Mouse (Mus musculus) kidney, embryonic 14.5 days (tissue): Measurements from ENCODE around the gene Cbl. TPM values are rescaled to one million over a fixed set of nuclear protein-coding genes. Genes with fewer than 3 reads are reported as not detected.
A peak's percentile ranks its signal among the peaks of the same experiment; 100 is the strongest.

Experiments
- ATAC-seq: fragments of 200-750 bp; cut with Nextera tagmentation; 2 replicates; pipeline ENCODE4 v1.8.0; 2017; ENCODE audit warnings: moderate number of reproducible peaks, mild to moderate bottlenecking, moderate TSS enrichment, moderate library complexity; ENCODE audit not compliant: low FRiP score, low TSS enrichment
- H3K27ac ChIP-seq: fragments of 300-500 bp; sonication (generic); 2 replicates; pipeline ENCODE4 v1.5.1; 2014; ENCODE audit warnings: low read depth, mild to moderate bottlenecking, low read length, moderate library complexity, mixed read lengths
- H3K27me3 ChIP-seq: fragments of 300-500 bp; sonication (generic); 2 replicates; pipeline ENCODE4 v1.6.1; 2014; ENCODE audit warnings: mild to moderate bottlenecking, low read length; ENCODE audit not compliant: control insufficient read depth, insufficient read depth
- H3K36me3 ChIP-seq: fragments of 300-500 bp; sonication (generic); 2 replicates; pipeline ENCODE4 v1.6.1; 2014; ENCODE audit warnings: low read length, mixed read lengths; ENCODE audit not compliant: control insufficient read depth, insufficient read depth
- H3K4me1 ChIP-seq: fragments of 300-500 bp; sonication (generic); 2 replicates; pipeline ENCODE4 v1.6.1; 2014; ENCODE audit warnings: low read length, mixed read lengths; ENCODE audit not compliant: control insufficient read depth, insufficient read depth
- H3K4me2 ChIP-seq: fragments of 300-500 bp; sonication (generic); replicated peaks from 2 replicates; pipeline ENCODE4 v1.6.1; 2014; ENCODE audit warnings: low read depth, mild to moderate bottlenecking, low read length
- H3K4me3 ChIP-seq: fragments of 300-500 bp; sonication (generic); 2 replicates; pipeline ENCODE4 v1.5.1; 2014; ENCODE audit warnings: mild to moderate bottlenecking, low read length
- H3K9ac ChIP-seq: fragments of 300-500 bp; sonication (generic); 2 replicates; pipeline ENCODE4 v1.6.1; 2014; ENCODE audit warnings: low read depth, mild to moderate bottlenecking, low read length, moderate library complexity
- H3K9me3 ChIP-seq: fragments of 300-500 bp; sonication (generic); 2 replicates; pipeline ENCODE4 v1.6.1; 2016; ENCODE audit warnings: low read length; ENCODE audit not compliant: control insufficient read depth
- WGBS: fragments of 180-500 bp; shearing (Covaris S2); extraction: QIAGEN DNeasy Blood & Tissue Kit; methylation state at CpG from one replicate; pipeline ENCODE4 v1.1.7; 2014; 5-methylcytosine and 5-hydroxymethylcytosine counted together
- polyA plus RNA-seq: library from polyadenylated mRNA; unstranded; fragments of >200 nt; fragmentation: Nextera tagmentation; extraction: Ambion mirVana; gene quantifications from 2 replicates; pipeline ENCODE4 v1.2.1, GENCODE M21; 2014

Gene Cbl
- polyA plus RNA-seq, 1 experiment from 2014 or later = 27.9 TPM

GRCm38 (mm10) chr9:44236601-44237000 is 2.8 kb upstream of the Cbl start:
- Histone ChIP-seq H3K9me3 (no peaks in the 10 kb centered on the region), H3K27me3 (no peaks in the 10 kb centered on the region), H3K4me1 (peaks cover 17% of the 10 kb centered on the region; the same call in 1 of the 2 replicates), H3K4me2 (no peak overlapping the region), H3K27ac (peak overlapping the region; percentile 67), H3K4me3 (no peak overlapping the region), H3K36me3 (no peaks in the 10 kb centered on the region), H3K9ac (no peak overlapping the region)
- no peak for ATAC-seq
- 43% methylated on average over 4 of the region's 4 CpGs for WGBS

GRCm38 (mm10) chr9:44234479-44235427 is 904 bp upstream of the Cbl start:
- no peaks in the 10 kb centered on the region for H3K36me3 ChIP-seq
- WGBS = 24% methylated on average over 19 of the region's 19 CpGs
- peaks cover 19% of the 10 kb centered on the region; the same call in 1 of the 2 replicates for H3K4me1 ChIP-seq
- H3K4me3 ChIP-seq = peak overlapping the region; percentile 91
- H3K27me3 ChIP-seq = no peaks in the 10 kb centered on the region
- peak overlapping the region; percentile 50; the same call in 1 of the 2 replicates for H3K9ac ChIP-seq
- peak overlapping the region; percentile 50 for H3K4me2 ChIP-seq
- peak overlapping the region; percentile 65; the same call in 1 of the 2 replicates for H3K27ac ChIP-seq
- no peaks in the 10 kb centered on the region for H3K9me3 ChIP-seq
- peak; percentile 47 for ATAC-seq

- H3K27ac ChIP-seq = peak overlapping the region; percentile 94
- 1% methylated on average over 40 of the region's 40 CpGs for WGBS
- peak; percentile 75 for ATAC-seq
- H3K4me2 ChIP-seq = peak overlapping the region; percentile 67
- peak overlapping the region; percentile 92 for H3K9ac ChIP-seq
- H3K4me3 ChIP-seq = peak overlapping the region; percentile 91
- H3K27me3 ChIP-seq = no peaks in the 10 kb centered on the region
- no peaks in the 10 kb centered on the region for H3K9me3 ChIP-seq
- peaks cover 19% of the 10 kb centered on the region; the same call in 1 of the 2 replicates for H3K4me1 ChIP-seq
- H3K36me3 ChIP-seq = peaks cover under 1% of the 10 kb centered on the region; the same call in 1 of the 2 replicates
Observed at GRCm38 (mm10) chr9:44233021-44233801, 638 bp downstream of the Cbl start.

- H3K27ac ChIP-seq = no peak overlapping the region
- H3K27me3 ChIP-seq = no peaks in the 10 kb centered on the region
- H3K9ac ChIP-seq = no peak overlapping the region; the same call in 1 of the 2 replicates
- no peak overlapping the region for H3K4me3 ChIP-seq
- peaks cover 18% of the 10 kb centered on the region; the same call in 1 of the 2 replicates for H3K4me1 ChIP-seq
- no peak for ATAC-seq
- 0 out of 2 replicates have a peak overlapping the region, but pooled peaks have one; percentile 67 for H3K4me2 ChIP-seq
- peaks cover 2% of the 10 kb centered on the region; the same call in 1 of the 2 replicates for H3K36me3 ChIP-seq
- H3K9me3 ChIP-seq = no peaks in the 10 kb centered on the region
Observed at GRCm38 (mm10) chr9:44231609-44232008, 2.2 kb downstream of the Cbl start.

GRCm38 (mm10) chr9:44225993-44226392 is 7.9 kb downstream of the Cbl start:
- no peaks in the 10 kb centered on the region for H3K27me3 ChIP-seq
- no peak overlapping the region for H3K9ac ChIP-seq
- no peak for ATAC-seq
- no peaks in the 10 kb centered on the region for H3K9me3 ChIP-seq
- no peak overlapping the region for H3K4me2 ChIP-seq
- 65% methylated on average over 6 of the region's 6 CpGs for WGBS
- no peak overlapping the region for H3K4me3 ChIP-seq
- H3K4me1 ChIP-seq = 0 out of 2 replicates have a peak, but pooled peaks cover 6% of the 10 kb centered on the region
- no peak overlapping the region for H3K27ac ChIP-seq
- H3K36me3 ChIP-seq = peaks cover 2% of the 10 kb centered on the region; the same call in 1 of the 2 replicates

GRCm38 (mm10) chr9:44213538-44213937 is 20.3 kb downstream of the Cbl start:
- Histone ChIP-seq H3K27ac (no peak overlapping the region), H3K4me1 (no peaks in the 10 kb centered on the region), H3K36me3 (no peaks in the 10 kb centered on the region), H3K4me3 (no peak overlapping the region), H3K9me3 (no peaks in the 10 kb centered on the region), H3K9ac (no peak overlapping the region), H3K27me3 (no peaks in the 10 kb centered on the region), H3K4me2 (no peak overlapping the region)
- ATAC-seq = no peak
- 95% methylated on average over 14 of the region's 14 CpGs for WGBS

- WGBS = 96% methylated on average over 4 of the region's 4 CpGs
- Histone ChIP-seq H3K4me2 (no peak overlapping the region), H3K27me3 (no peaks in the 10 kb centered on the region), H3K4me1 (no peaks in the 10 kb centered on the region), H3K4me3 (no peak overlapping the region), H3K27ac (no peak overlapping the region), H3K9ac (no peak overlapping the region), H3K36me3 (no peaks in the 10 kb centered on the region), H3K9me3 (no peaks in the 10 kb centered on the region)
- ATAC-seq = no peak
Observed at GRCm38 (mm10) chr9:44212406-44212805, 21.4 kb downstream of the Cbl start.

- WGBS = 95% methylated on average over 4 of the region's 4 CpGs
- no peaks in the 10 kb centered on the region for H3K36me3 ChIP-seq
- no peak for ATAC-seq
- no peak overlapping the region for H3K4me3 ChIP-seq
- no peak overlapping the region for H3K9ac ChIP-seq
- no peaks in the 10 kb centered on the region for H3K9me3 ChIP-seq
- H3K27ac ChIP-seq = no peak overlapping the region
- no peaks in the 10 kb centered on the region for H3K27me3 ChIP-seq
- H3K4me1 ChIP-seq = no peaks in the 10 kb centered on the region
- no peak overlapping the region for H3K4me2 ChIP-seq
Observed at GRCm38 (mm10) chr9:44209416-44209815, 24.4 kb downstream of the Cbl start.
